ENCODE assay signal across 12 mouse cellular contexts in the genomic region with DNA sequence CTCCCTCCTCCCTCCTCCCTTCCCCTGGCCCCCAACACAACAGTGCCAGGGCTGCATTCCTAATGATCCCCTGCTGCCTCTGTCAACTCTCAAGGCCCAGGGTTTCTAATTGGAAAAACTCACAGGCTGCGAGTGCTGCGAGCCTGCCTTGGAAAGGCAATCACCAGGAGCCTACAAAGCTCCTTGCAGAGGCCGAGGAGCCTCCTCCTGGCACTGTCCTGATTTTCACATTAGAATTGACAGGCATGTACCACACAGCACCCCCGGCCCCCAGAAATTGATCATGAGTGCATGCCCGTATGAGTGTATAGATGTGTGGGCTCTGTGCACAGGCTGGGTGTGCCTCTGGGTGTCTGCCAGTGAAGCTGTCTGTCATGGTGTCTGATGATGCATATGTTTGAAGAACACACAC. TPM values are rescaled to one million over a fixed set of nuclear protein-coding genes. Genes with fewer than 3 reads are reported as not detected.
A peak's percentile ranks its signal among the peaks of the same experiment; 100 is the strongest.
DNase-seq lines count a peak whose midpoint lies in the region; ATAC-seq lines count a peak whose summit lies in the region.
"Had no signal": no experiment of that assay in that cellular context is flagged by ENCODE, and none has a peak within 500 bp of the region (broad histone marks: within the 10 kb centered on the region; RNA-seq: fewer than 3 reads in every experiment).

No protein-coding gene starts in this region.

- H3K27me3 ChIP-seq in embryonic facial prominence, embryonic 13.5 days, result no peaks in the 10 kb centered on the region
- H3K27me3 ChIP-seq in neural tube, embryonic 15.5 days (replicated peaks), result no peaks in the 10 kb centered on the region
- H3K27me3 ChIP-seq: intestine, embryonic 15.5 days had no signal

- 14% methylated on average over 5 of the region's 5 CpGs for WGBS in embryonic facial prominence, embryonic 13.5 days
- WGBS in neural tube, embryonic 15.5 days, result 26% methylated on average over 5 of the region's 5 CpGs

- DNase-seq in frontal cortex, postnatal 36 days (ENCODE audit: low spot score in 2 of 2), result peak; percentile 73 to 76
- peak; percentile 59 to 69 for DNase-seq in left cerebral cortex, adult 9 months (ENCODE audit: low spot score in 2 of 2)
- no peak for DNase-seq in gastrocnemius, postnatal 14 days
- DNase-seq in thymus, postnatal 14 days, result no peak
- DNase-seq in kidney, postnatal 36 days, result no peak
- DNase-seq: cerebellum, adult 9-11 months had no signal

- H3K36me3 ChIP-seq in embryonic facial prominence, embryonic 13.5 days, result no peaks in the 10 kb centered on the region
- H3K36me3 ChIP-seq in neural tube, embryonic 15.5 days, result no peaks in the 10 kb centered on the region
- H3K36me3 ChIP-seq: intestine, embryonic 15.5 days had no signal

- intact Hi-C loops in gastrocnemius, postnatal 14 days (cut with DNase I; ENCODE audit: low total_unique reads), result no loop called here

- no peak overlapping the region for H3K4me3 ChIP-seq in embryonic facial prominence, embryonic 13.5 days
- no peak overlapping the region for H3K4me3 ChIP-seq in neural tube, embryonic 15.5 days (replicated peaks)
- H3K4me3 ChIP-seq: intestine, embryonic 15.5 days; myocyte had no signal

- ATAC-seq in embryonic facial prominence, embryonic 13.5 days (ENCODE audit: insufficient number of reproducible peaks, insufficient read depth, low FRiP score, low TSS enrichment, low read depth), result peak; percentile 60; the same call in 1 of the 2 replicates
- peak; percentile 53 for ATAC-seq in neural tube, embryonic 15.5 days (ENCODE audit: low FRiP score)
- ATAC-seq in activated CD4-positive, CD25-positive, alpha-beta regulatory T cell, adult 4 months, result no peak
- ATAC-seq: intestine, embryonic 15.5 days had no signal

- no peak overlapping the region for H3K9ac ChIP-seq in embryonic facial prominence, embryonic 13.5 days
- H3K9ac ChIP-seq in neural tube, embryonic 15.5 days (replicated peaks), result no peak overlapping the region
- H3K9ac ChIP-seq: intestine, embryonic 15.5 days had no signal

- H3K4me2 ChIP-seq in embryonic facial prominence, embryonic 13.5 days, result 0 out of 2 replicates have a peak overlapping the region, but pooled peaks have one; percentile 5
- H3K4me2 ChIP-seq in neural tube, embryonic 15.5 days, result no peak overlapping the region
- H3K4me2 ChIP-seq: intestine, embryonic 15.5 days had no signal

- H3K4me1 ChIP-seq in embryonic facial prominence, embryonic 13.5 days, result peaks cover 41% of the 10 kb centered on the region
- H3K4me1 ChIP-seq in neural tube, embryonic 15.5 days, result peaks cover 42% of the 10 kb centered on the region

- H3K9me3 ChIP-seq in embryonic facial prominence, embryonic 13.5 days, result no peaks in the 10 kb centered on the region
- no peaks in the 10 kb centered on the region for H3K9me3 ChIP-seq in neural tube, embryonic 15.5 days (replicated peaks)
- H3K9me3 ChIP-seq: intestine, embryonic 15.5 days had no signal

- H3K27ac ChIP-seq in embryonic facial prominence, embryonic 13.5 days, result peak overlapping the region; percentile 60
- peak overlapping the region; percentile 72 for H3K27ac ChIP-seq in neural tube, embryonic 15.5 days (replicated peaks)
- H3K27ac ChIP-seq: intestine, embryonic 15.5 days had no signal

RNA-seq across cellular contexts. Expression of gene Lrfn2, which starts 44.4 kb away (rescaled TPM):
- polyA plus RNA-seq in embryonic facial prominence, embryonic 13.5 days (2015; fragmentation: Nextera tagmentation; extraction: Ambion mirVana), result 0.96 and 1.0 TPM in 2 replicates
- 12.6 and 13.9 TPM in 2 replicates for polyA plus RNA-seq in neural tube, embryonic 15.5 days (2015; fragmentation: Nextera tagmentation; extraction: Ambion mirVana)
- polyA plus RNA-seq in activated CD4-positive, CD25-positive, alpha-beta regulatory T cell, adult 4 months (2017; shearing (Covaris generic)), result not detected
- total RNA-seq in gastrocnemius, postnatal 14 days (2021), result under 1 TPM; 0.41 to 0.47 TPM
- total RNA-seq: MEL had no signal
- polyA plus RNA-seq: myocyte had no signal

Comparison
In these comparisons a context has a peak if more than half of its experiments do, and no peak if none do; other contexts are left out.
1. DNase-seq: peak in frontal cortex, postnatal 36 days (2 of 2) and left cerebral cortex, adult 9 months (2 of 2); none in gastrocnemius, postnatal 14 days (single experiment), thymus, postnatal 14 days (single experiment) and kidney, postnatal 36 days (0 of 2).